Mouse (Mus musculus) erythroblast, embryonic 14.5 days (primary cell): ENCODE data around the gene Hsf5. TPM values are rescaled to one million over a fixed set of nuclear protein-coding genes. Genes with fewer than 3 reads are reported as not detected.

Source experiments
- H3K27me3 ChIP-seq: 2 replicates; pipeline ENCODE4 v1.6.1; 2012; ENCODE audit warnings: inconsistent platforms; ENCODE audit not compliant: control insufficient read depth
- H3K36me3 ChIP-seq: 2 replicates; pipeline ENCODE4 v1.6.1; 2012; ENCODE audit warnings: mild to moderate bottlenecking, inconsistent platforms; ENCODE audit not compliant: control insufficient read depth
- H3K4me1 ChIP-seq: 2 replicates; pipeline ENCODE4 v1.6.1; 2012; ENCODE audit warnings: inconsistent platforms; ENCODE audit not compliant: control insufficient read depth
- H3K4me3 ChIP-seq: replicated peaks from 2 replicates; pipeline ENCODE3; 2012; ENCODE audit warnings: moderate library complexity, mild to moderate bottlenecking, inconsistent platforms
- H3K9me3 ChIP-seq: 2 replicates; pipeline ENCODE4 v1.6.1; 2012; ENCODE audit warnings: low read length, inconsistent platforms, mixed read lengths; ENCODE audit not compliant: control insufficient read depth
- GATA1 ChIP-seq: IDR thresholded peaks from 2 replicates; pipeline ENCODE4 v1.6.1; 2012; ENCODE audit warnings: low read length, inconsistent platforms, mixed read lengths
- TAL1 ChIP-seq: IDR thresholded peaks from 3 replicates; pipeline ENCODE4 v1.6.1; 2012; ENCODE audit warnings: low read length, inconsistent platforms, mixed read lengths
- polyA plus RNA-seq: library from polyadenylated mRNA; stranded (reverse); fragments of >175 nt; gene quantifications from 2 replicates; pipeline ENCODE4 v1.2.3, GENCODE M21; 2012

Gene Hsf5
- polyA plus RNA-seq, 1 experiment = not detected

GRCm38 (mm10) chr11:87597061-87597460 is 19.9 kb upstream of the Hsf5 start:
- TF ChIP-seq TAL1 (no peak), GATA1 (no peak)
- Histone ChIP-seq H3K36me3 (peaks cover 81% of the 10 kb centered on the region), H3K4me3 (no peak overlapping the region), H3K4me1 (peaks cover 45% of the 10 kb centered on the region), H3K9me3 (no peaks in the 10 kb centered on the region), H3K27me3 (no peaks in the 10 kb centered on the region)

DNA sequence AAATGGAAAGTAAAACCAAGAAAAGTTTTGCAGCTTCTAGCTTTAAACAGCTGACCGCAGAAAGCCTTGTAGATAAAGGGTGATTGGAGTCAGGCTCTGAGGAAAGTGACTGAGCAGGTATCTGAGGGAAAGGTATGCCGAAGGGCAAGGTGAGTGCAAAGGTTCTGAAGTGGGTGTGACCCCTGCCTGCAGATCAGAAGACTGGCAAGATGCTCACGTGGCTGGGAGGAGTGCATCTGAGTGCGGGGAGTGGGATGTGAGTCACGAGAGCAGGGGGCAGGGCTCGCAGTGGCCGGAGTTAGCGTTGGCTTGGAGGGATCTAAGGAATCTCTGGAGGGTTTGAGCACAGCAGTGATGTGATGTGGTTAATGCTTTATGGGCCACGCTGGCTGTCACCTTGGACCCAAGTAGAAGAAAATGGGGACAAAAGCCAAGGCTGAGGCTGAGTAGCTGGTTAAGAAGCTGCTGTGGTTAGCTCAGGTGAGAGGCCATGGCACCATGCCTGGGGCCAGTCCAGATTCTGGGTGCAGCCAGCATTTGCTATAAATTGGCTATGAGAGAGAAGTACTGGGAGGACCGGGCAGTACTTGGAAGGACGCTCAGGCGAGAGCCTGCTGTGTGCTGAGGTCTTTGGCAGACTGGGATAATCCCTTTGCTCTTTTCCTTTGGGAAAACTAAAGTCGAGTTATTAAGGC is 17.4 kb upstream of the Hsf5 start:
- no peaks in the 10 kb centered on the region for H3K9me3 ChIP-seq

GRCm38 (mm10) chr11:87600322-87600853 is 16.6 kb upstream of the Hsf5 start:
- H3K9me3 ChIP-seq = no peaks in the 10 kb centered on the region

More for the DNA sequence above, 17.4 kb upstream of the Hsf5 start:
- H3K4me3 ChIP-seq = no peak overlapping the region
- peaks cover 22% of the 10 kb centered on the region for H3K4me1 ChIP-seq
- H3K27me3 ChIP-seq = no peaks in the 10 kb centered on the region
- TF ChIP-seq TAL1 (no peak), GATA1 (no peak)
- peaks cover 92% of the 10 kb centered on the region for H3K36me3 ChIP-seq

GRCm38 (mm10) chr11:87602234-87602633 is 14.7 kb upstream of the Hsf5 start:
- Histone ChIP-seq H3K27me3 (no peaks in the 10 kb centered on the region), H3K36me3 (peaks cover 100% of the 10 kb centered on the region), H3K4me1 (no peaks in the 10 kb centered on the region; the same call in 1 of the 2 replicates), H3K9me3 (no peaks in the 10 kb centered on the region), H3K4me3 (no peak overlapping the region)
- TF ChIP-seq TAL1 (no peak), GATA1 (no peak)

More at GRCm38 (mm10) chr11:87600322-87600853, 16.6 kb upstream of the Hsf5 start:
- peaks cover 14% of the 10 kb centered on the region for H3K4me1 ChIP-seq
- peaks cover 94% of the 10 kb centered on the region for H3K36me3 ChIP-seq
- no peaks in the 10 kb centered on the region for H3K27me3 ChIP-seq
- H3K4me3 ChIP-seq = no peak overlapping the region
- TF ChIP-seq TAL1 (no peak), GATA1 (no peak)

DNA sequence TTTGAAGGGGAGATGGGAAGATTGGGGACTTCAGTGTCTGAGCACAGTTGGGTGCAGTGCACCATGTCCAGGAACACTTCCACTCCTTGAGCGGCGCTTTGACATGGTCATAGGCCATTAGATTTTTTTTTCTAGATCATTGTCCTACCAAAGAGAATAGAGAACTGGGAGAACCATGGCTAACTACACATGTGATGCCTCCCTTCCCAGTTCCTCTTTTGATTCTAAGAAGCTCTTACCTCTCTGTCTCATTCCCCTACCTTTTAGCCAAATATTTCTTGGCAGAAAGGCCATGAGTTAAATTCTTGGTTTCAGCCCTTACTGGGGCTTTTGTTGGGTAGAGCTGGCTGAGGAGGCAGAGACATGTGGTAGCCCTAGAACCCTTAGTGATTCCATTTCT is 13.4 kb upstream of the Hsf5 start:
- no peaks in the 10 kb centered on the region; the same call in 1 of the 2 replicates for H3K4me1 ChIP-seq
- peaks cover 100% of the 10 kb centered on the region for H3K36me3 ChIP-seq
- H3K4me3 ChIP-seq = no peak overlapping the region
- no peaks in the 10 kb centered on the region for H3K27me3 ChIP-seq
- no peaks in the 10 kb centered on the region for H3K9me3 ChIP-seq
- TF ChIP-seq TAL1 = no peak
- TF ChIP-seq GATA1 = no peak

DNA sequence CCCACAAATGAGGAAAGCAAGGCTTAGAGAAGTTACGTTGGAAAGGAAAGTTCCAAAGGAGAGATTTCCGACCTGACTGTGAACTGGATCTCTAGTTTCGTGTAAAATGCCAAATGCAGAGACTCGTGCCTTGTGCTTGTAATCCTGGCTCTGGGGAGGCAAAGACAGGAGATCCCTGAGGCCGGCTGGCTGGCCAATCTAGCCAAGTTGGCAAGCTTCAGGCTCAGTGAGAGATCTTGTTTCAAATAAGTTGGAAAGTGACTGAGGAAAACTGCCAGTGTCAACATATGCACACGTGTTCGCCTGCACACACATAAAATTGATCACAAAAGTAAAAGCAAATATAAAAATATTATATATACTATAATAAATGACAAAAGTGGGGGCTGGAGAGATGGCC is 7.7 kb upstream of the Hsf5 start:
- no peaks in the 10 kb centered on the region for H3K9me3 ChIP-seq
- H3K27me3 ChIP-seq = no peaks in the 10 kb centered on the region
- H3K4me3 ChIP-seq = no peak overlapping the region
- TF ChIP-seq GATA1 = no peak
- TF ChIP-seq TAL1 = no peak
- no peaks in the 10 kb centered on the region; the same call in 1 of the 2 replicates for H3K4me1 ChIP-seq
- H3K36me3 ChIP-seq = peaks cover 98% of the 10 kb centered on the region

- TF ChIP-seq TAL1 (no peak), GATA1 (no peak)
- peaks cover 98% of the 10 kb centered on the region for H3K36me3 ChIP-seq
- no peaks in the 10 kb centered on the region; the same call in 1 of the 2 replicates for H3K4me1 ChIP-seq
Measured at GRCm38 (mm10) chr11:87611547-87611946, 5.4 kb upstream of the Hsf5 start.

DNA sequence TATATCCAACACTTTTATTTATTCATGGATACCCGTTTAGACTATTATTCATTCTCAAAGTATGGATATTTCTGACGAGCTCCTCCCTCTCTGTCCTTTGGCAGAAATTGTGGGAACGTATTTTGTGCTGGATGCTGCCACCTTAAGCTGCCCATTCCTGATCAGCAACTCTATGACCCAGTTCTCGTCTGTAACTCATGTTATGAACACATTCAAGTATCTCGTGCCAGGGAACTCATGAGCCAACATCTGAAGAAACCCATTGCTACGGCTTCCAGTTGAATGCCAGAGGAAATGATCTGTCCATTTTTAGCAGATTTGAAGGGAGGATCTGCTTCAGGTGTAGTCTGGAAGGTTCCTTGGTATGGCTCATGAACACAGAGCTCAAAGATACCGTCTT is 3.0 kb upstream of the Hsf5 start:
- peaks cover 94% of the 10 kb centered on the region for H3K36me3 ChIP-seq

More at GRCm38 (mm10) chr11:87611547-87611946, 5.4 kb upstream of the Hsf5 start:
- Histone ChIP-seq H3K9me3 (peaks cover under 1% of the 10 kb centered on the region; the same call in 1 of the 2 replicates), H3K4me3 (no peak overlapping the region), H3K27me3 (no peaks in the 10 kb centered on the region)

GRCm38 (mm10) chr11:87615551-87615950 is 1.4 kb upstream of the Hsf5 start:
- TF ChIP-seq GATA1 (no peak), TAL1 (no peak)

More for the DNA sequence above, 3.0 kb upstream of the Hsf5 start:
- Histone ChIP-seq H3K27me3 (no peaks in the 10 kb centered on the region), H3K4me1 (peaks cover 15% of the 10 kb centered on the region), H3K9me3 (peaks cover 11% of the 10 kb centered on the region), H3K4me3 (no peak overlapping the region)
- TF ChIP-seq TAL1 = no peak
- TF ChIP-seq GATA1 = no peak

More at GRCm38 (mm10) chr11:87615551-87615950, 1.4 kb upstream of the Hsf5 start:
- no peak overlapping the region for H3K4me3 ChIP-seq
- no peaks in the 10 kb centered on the region for H3K27me3 ChIP-seq
- peaks cover 11% of the 10 kb centered on the region for H3K9me3 ChIP-seq
- H3K36me3 ChIP-seq = peaks cover 81% of the 10 kb centered on the region
- H3K4me1 ChIP-seq = peaks cover 26% of the 10 kb centered on the region
